Mouse (Mus musculus) E14TG2a.4 (cell line): ENCODE data around the gene Dpyd.
A peak's percentile ranks its signal among the peaks of the same experiment; 100 is the strongest.

ENCODE experiments used
- H3K27me3 ChIP-seq: 2 replicates; pipeline ENCODE4 v1.6.1; 2014; ENCODE audit warnings: low read length, control low read depth; ENCODE audit not compliant: insufficient read depth
- H3K36me3 ChIP-seq: 2 replicates; pipeline ENCODE4 v1.6.1; 2014; ENCODE audit warnings: low read length, control low read depth; ENCODE audit not compliant: insufficient read depth
- H3K4me1 ChIP-seq: replicated peaks from 2 replicates; pipeline ENCODE4 v1.6.1; 2014; ENCODE audit warnings: low read depth, low read length, control low read depth
- H3K4me3 ChIP-seq: replicated peaks from 2 replicates; pipeline ENCODE4 v1.5.1; 2014; ENCODE audit warnings: mild to moderate bottlenecking, low read length
- H3K9me3 ChIP-seq: 2 replicates; pipeline ENCODE4 v1.6.1; 2014; ENCODE audit warnings: low read length, control low read depth
- CTCF ChIP-seq: conservative IDR thresholded peaks from 2 replicates; pipeline ENCODE4 v1.5.1; 2014; ENCODE audit warnings: low read length
- NANOG ChIP-seq: IDR thresholded peaks from 2 replicates; pipeline ENCODE4 v1.6.1; 2014; ENCODE audit warnings: borderline replicate concordance, low read length, mixed read lengths
- POU5F1 ChIP-seq: IDR thresholded peaks from 2 replicates; pipeline ENCODE4 v1.6.1; 2014; ENCODE audit warnings: low read length, borderline replicate concordance

The Dpyd gene

GRCm38 (mm10) chr3:118850613-118851527, 288.9 kb downstream of the Dpyd start:
- no peaks in the 10 kb centered on the region for H3K27me3 ChIP-seq
- no peaks in the 10 kb centered on the region for H3K4me1 ChIP-seq
- H3K9me3 ChIP-seq, result no peaks in the 10 kb centered on the region
- no peak overlapping the region for H3K4me3 ChIP-seq
- H3K36me3 ChIP-seq, result no peaks in the 10 kb centered on the region
- no peak for TF ChIP-seq CTCF
- no peak for TF ChIP-seq POU5F1
- no peak for TF ChIP-seq NANOG

GRCm38 (mm10) chr3:118852711-118853110, 290.8 kb downstream of the Dpyd start:
- TF ChIP-seq NANOG (no peak), POU5F1 (no peak), CTCF (no peak)
- Histone ChIP-seq H3K36me3 (no peaks in the 10 kb centered on the region), H3K9me3 (no peaks in the 10 kb centered on the region), H3K4me1 (no peaks in the 10 kb centered on the region), H3K4me3 (no peak overlapping the region), H3K27me3 (no peaks in the 10 kb centered on the region)

GRCm38 (mm10) chr3:118855411-118855810, 293.5 kb downstream of the Dpyd start:
- no peak overlapping the region for H3K4me3 ChIP-seq
- no peaks in the 10 kb centered on the region for H3K4me1 ChIP-seq
- H3K9me3 ChIP-seq, result no peaks in the 10 kb centered on the region
- TF ChIP-seq CTCF (no peak), NANOG (no peak), POU5F1 (no peak)
- no peaks in the 10 kb centered on the region for H3K36me3 ChIP-seq
- H3K27me3 ChIP-seq, result no peaks in the 10 kb centered on the region

- no peak for TF ChIP-seq CTCF
- TF ChIP-seq POU5F1, result no peak
- TF ChIP-seq NANOG, result no peak
- H3K9me3 ChIP-seq, result no peaks in the 10 kb centered on the region
- no peaks in the 10 kb centered on the region for H3K36me3 ChIP-seq
Observed at GRCm38 (mm10) chr3:118869113-118870107, 307.5 kb downstream of the Dpyd start.

GRCm38 (mm10) chr3:118875871-118876270, 313.9 kb downstream of the Dpyd start:
- Histone ChIP-seq H3K27me3 (no peaks in the 10 kb centered on the region), H3K4me3 (no peak overlapping the region), H3K9me3 (no peaks in the 10 kb centered on the region), H3K4me1 (no peaks in the 10 kb centered on the region), H3K36me3 (no peaks in the 10 kb centered on the region)
- no peak for TF ChIP-seq CTCF
- TF ChIP-seq NANOG, result no peak
- TF ChIP-seq POU5F1, result no peak

More at GRCm38 (mm10) chr3:118869113-118870107, 307.5 kb downstream of the Dpyd start:
- no peak overlapping the region for H3K4me3 ChIP-seq
- no peaks in the 10 kb centered on the region for H3K4me1 ChIP-seq
- no peaks in the 10 kb centered on the region for H3K27me3 ChIP-seq

- TF ChIP-seq NANOG (no peak), CTCF (no peak), POU5F1 (no peak)
- Histone ChIP-seq H3K36me3 (no peaks in the 10 kb centered on the region), H3K9me3 (no peaks in the 10 kb centered on the region), H3K4me3 (no peak overlapping the region), H3K27me3 (no peaks in the 10 kb centered on the region), H3K4me1 (no peaks in the 10 kb centered on the region)
Observed at GRCm38 (mm10) chr3:118899036-118899435, 337.1 kb downstream of the Dpyd start.

GRCm38 (mm10) chr3:118991312-118991711, 429.4 kb downstream of the Dpyd start:
- TF ChIP-seq CTCF (peak; percentile 45), POU5F1 (no peak)
- no peaks in the 10 kb centered on the region for H3K4me1 ChIP-seq
- no peaks in the 10 kb centered on the region for H3K36me3 ChIP-seq
- H3K4me3 ChIP-seq, result no peak overlapping the region
- no peaks in the 10 kb centered on the region for H3K9me3 ChIP-seq
- H3K27me3 ChIP-seq, result no peaks in the 10 kb centered on the region

- H3K36me3 ChIP-seq, result no peaks in the 10 kb centered on the region
- TF ChIP-seq CTCF (no peak; the same call in 1 of the 2 replicates), NANOG (no peak), POU5F1 (no peak)
- no peak overlapping the region for H3K4me3 ChIP-seq
- no peaks in the 10 kb centered on the region for H3K4me1 ChIP-seq
- no peaks in the 10 kb centered on the region for H3K27me3 ChIP-seq
- no peaks in the 10 kb centered on the region for H3K9me3 ChIP-seq
Observed at GRCm38 (mm10) chr3:118991793-118992192, 429.9 kb downstream of the Dpyd start.
